Mouse (Mus musculus) G1E (cell line): Measurements from ENCODE around the gene Gabpb2.

Experiments
- CTCF ChIP-seq: IDR thresholded peaks from 2 replicates; pipeline ENCODE4 v1.5.1; 2012; ENCODE audit warnings: low read depth, low read length, inconsistent platforms, mixed read lengths
- GATA1 ChIP-seq: IDR thresholded peaks from 2 replicates; pipeline ENCODE4 v1.6.1; 2012; ENCODE audit warnings: borderline replicate concordance, low read length, inconsistent platforms, mixed read lengths
- GATA2 ChIP-seq: IDR thresholded peaks from 2 replicates; pipeline ENCODE4 v1.6.1; 2012; ENCODE audit warnings: low read depth, low read length, inconsistent platforms, borderline replicate concordance
- POLR2AphosphoS5 ChIP-seq: IDR thresholded peaks from 2 replicates; pipeline ENCODE4 v1.6.1; 2012; ENCODE audit warnings: low read depth, low read length, inconsistent platforms; ENCODE audit not compliant: insufficient replicate concordance
- TAL1 ChIP-seq: conservative IDR thresholded peaks from 2 replicates; pipeline ENCODE4 v1.6.1; 2012; ENCODE audit warnings: low read depth, low read length, inconsistent platforms, mixed read lengths

DNA sequence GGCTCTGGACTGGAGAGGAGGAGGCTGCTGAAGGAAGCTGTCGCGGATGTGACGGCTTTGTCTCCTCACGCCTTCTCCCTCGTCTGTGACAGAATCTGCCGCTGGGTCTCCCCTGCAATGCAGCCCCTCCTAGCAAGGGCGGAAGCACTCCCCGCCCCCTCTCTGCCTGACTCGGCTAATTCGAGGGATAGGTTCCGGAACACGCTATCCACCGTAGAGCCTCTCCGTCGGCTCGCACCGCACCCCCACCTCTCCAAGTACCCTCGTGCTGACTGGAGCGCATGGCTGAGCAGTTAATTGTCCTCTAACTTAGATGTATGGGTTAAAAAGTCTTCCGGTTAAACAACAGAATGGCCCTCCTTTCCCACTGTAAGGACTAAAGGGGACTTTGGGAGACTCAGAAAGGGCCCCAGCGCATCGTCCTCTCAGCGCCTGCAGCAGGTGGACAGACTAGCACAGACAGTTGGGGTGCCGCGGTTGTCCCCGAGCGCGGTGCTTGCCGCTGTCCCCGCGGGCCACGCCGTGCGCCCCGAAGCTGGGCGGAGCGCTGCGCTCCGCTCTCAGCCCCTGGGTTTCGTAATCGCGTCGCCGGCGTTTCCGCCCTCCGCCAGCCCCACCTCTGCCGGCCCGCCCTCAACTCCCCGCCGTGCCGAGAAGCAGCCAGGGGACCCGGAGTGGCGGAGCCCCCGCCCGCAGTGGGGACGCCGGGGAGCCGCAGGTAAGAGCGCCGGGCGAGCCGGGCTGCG is 10.6 kb upstream of the Gabpb2 start, which contains the start of gene Cdc42se1:
- TF ChIP-seq CTCF (no peak), GATA1 (no peak), TAL1 (no peak), POLR2AphosphoS5 (no peak), GATA2 (no peak)
